Mouse (Mus musculus): ENCODE results near the gene Pax4. TPM values are rescaled to one million over a fixed set of nuclear protein-coding genes. Genes with fewer than 3 reads are reported as not detected.

Pax4 gene
- polyA plus RNA-seq, 1 experiment from 2014 or later, result 0.21 TPM

- peaks cover 25% of the 10 kb centered on the region for H3K36me3 ChIP-seq
- no peaks in the 10 kb centered on the region for H3K9me3 ChIP-seq (replicated peaks)
- no peaks in the 10 kb centered on the region for H3K27me3 ChIP-seq (ENCODE audit: low read depth, poor library complexity, severe bottlenecking)
- peaks cover 20% of the 10 kb centered on the region for H3K4me1 ChIP-seq
- no peak for DNase-seq (ENCODE audit: low spot score)
- H3K27ac ChIP-seq (replicated peaks), result no peak within 1 kb of the TSS
- WGBS, result 81% methylated on average over 3 of the region's 3 CpGs
- H3K4me3 ChIP-seq, result no peak within 1 kb of the TSS
These were observed 20.9 kb downstream of the Pax4 start, which contains the start of gene Gcc1 for GRCm38 (mm10) chr6:28428290-28428689. Gcc1 (minus strand) TSS chr6:28428390.

DNA sequence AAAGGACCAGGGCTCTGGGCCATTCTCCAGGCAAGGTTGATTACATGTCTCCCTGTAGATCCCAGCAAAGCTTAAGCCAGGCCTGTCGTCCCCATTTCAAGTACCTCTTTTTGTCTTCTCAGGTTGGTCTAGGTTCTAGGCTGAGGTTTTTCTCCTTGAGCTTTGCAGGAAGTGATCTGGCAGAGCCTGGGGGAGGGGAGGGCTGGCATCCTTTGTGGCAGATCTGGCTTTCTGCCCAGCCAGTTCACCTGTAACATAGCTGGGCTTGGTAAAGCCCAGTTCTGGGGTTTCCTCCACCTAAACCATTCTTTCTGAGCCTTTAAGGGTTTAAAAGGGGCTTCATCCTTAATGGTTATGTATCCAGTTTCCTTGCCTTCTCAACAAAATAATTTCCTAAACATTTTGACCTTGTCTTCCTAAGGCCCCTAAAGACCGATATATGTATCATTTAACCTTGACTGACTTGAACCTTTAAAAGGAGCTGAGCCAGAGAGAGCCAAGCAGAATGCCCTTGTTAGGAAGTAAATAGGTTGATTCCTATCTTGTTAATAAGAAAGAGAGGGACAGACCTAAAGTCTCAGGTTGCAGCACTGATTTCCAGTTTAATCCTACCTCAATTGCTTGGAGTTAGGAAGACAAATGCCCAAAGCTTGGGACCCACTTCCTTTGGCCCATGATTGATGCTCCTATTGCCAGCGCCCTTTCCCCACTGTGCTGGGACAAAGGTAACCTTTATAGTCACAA is 21.9 kb downstream of the Pax4 start, which contains the start of gene Fscn3:
Fscn3 (plus strand) TSS at position 694 of the 744 bp plus-strand sequence.
- Histone ChIP-seq H3K27ac (replicated peaks) (no peak within 1 kb of the TSS), H3K27me3 (ENCODE audit: low read depth, poor library complexity, severe bottlenecking) (no peaks in the 10 kb centered on the region), H3K4me1 (peaks cover 21% of the 10 kb centered on the region), H3K9me3 (replicated peaks) (no peaks in the 10 kb centered on the region), H3K4me3 (no peak within 1 kb of the TSS), H3K36me3 (peaks cover 25% of the 10 kb centered on the region)
- DNase-seq (ENCODE audit: low spot score), result no peak
- WGBS, result 90% methylated on average over 3 of the region's 3 CpGs

DNA sequence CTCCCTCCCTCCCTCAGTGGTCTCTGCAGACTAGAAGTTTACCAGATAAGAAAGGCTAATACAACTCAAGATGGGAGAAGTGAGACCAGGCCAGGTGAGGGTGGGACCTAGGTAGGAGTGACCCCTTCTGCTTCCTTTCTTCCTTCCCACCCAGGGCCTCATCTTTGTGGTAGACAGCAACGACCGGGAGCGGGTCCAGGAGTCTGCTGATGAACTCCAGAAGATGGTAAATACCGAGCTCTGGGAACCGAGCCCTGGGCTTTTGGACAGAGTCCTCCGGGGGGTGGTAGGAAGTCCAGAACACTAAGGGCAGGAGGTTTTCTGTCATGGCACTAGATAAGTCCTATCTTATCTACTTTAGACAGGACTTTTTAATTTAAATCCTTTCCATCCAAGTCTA is 24.1 kb downstream of the Pax4 start:
- H3K4me3 ChIP-seq, result peak overlapping the region; percentile 80
- H3K9me3 ChIP-seq (replicated peaks), result no peaks in the 10 kb centered on the region

DNA sequence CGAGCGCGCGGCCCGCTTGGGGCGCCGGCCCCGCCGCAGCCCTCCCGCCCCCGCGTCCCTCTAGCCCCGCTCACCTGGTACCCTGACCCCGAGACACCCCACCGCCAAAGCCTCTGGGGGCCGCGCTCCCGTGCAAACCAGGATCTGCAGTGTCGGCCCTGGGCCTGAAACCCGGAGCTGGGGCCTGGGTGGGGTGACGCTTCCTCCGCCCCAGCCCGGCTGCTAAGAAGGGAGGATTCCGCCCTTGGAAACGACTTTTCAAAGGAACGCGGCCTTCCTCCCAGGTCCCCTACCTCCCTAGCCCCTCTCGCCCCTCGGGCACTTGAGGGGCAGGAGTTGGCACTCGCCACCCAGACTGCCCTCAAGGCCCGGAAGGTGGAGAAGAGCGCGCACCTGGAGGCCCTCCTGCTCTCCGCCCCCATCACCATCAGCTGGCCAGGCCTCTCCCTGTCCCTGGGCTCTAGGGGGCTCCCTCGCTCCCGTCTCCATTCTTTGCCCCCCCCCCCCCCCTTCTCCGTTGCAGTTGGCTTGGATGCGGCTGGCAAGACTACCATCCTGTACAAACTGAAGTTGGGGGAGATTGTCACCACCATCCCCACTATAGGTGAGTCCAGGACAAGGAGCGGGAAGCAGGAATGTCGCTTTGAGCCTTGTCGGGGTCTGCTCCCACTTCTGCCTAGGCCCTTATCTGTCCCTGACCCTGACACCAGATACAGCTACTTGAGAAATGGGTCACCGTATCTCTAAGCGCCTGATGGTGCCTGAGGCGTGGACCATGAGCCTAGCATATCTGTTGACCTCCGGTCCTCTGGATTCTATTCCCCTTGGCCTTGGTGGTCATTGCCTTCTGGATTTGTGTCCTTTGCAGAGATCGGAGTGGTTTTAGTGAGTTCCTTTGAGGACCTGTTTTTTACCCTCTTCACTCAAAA is 25.1 kb downstream of the Pax4 start:
- Histone ChIP-seq H3K4me1 (peaks cover 50% of the 10 kb centered on the region), H3K27me3 (ENCODE audit: low read depth, poor library complexity, severe bottlenecking) (no peaks in the 10 kb centered on the region), H3K9me3 (replicated peaks) (no peaks in the 10 kb centered on the region), H3K36me3 (peaks cover 30% of the 10 kb centered on the region), H3K27ac (replicated peaks) (peak overlapping the region; percentile 95), H3K4me3 (peak overlapping the region; percentile 80)
- DNase-seq (ENCODE audit: low spot score), result peak; percentile 54
- 11% methylated on average over 45 of the region's 46 CpGs for WGBS

More for the DNA sequence above, 24.1 kb downstream of the Pax4 start:
- H3K27me3 ChIP-seq (ENCODE audit: low read depth, poor library complexity, severe bottlenecking), result no peaks in the 10 kb centered on the region
- 91% methylated on average over 6 of the region's 6 CpGs for WGBS
- no peak overlapping the region for H3K27ac ChIP-seq (replicated peaks)
- peaks cover 44% of the 10 kb centered on the region for H3K4me1 ChIP-seq
- no peak for DNase-seq (ENCODE audit: low spot score)
- H3K36me3 ChIP-seq, result peaks cover 25% of the 10 kb centered on the region

GRCm38 (mm10) chr6:28423313-28423712 is 25.8 kb downstream of the Pax4 start, which contains the start of gene Arf5:
Arf5 (plus strand) TSS chr6:28423560.
- DNase-seq (ENCODE audit: low spot score), result peak; percentile 91
- WGBS, result 2% methylated on average over 37 of the region's 42 CpGs
- Histone ChIP-seq H3K9me3 (replicated peaks) (no peaks in the 10 kb centered on the region), H3K27me3 (ENCODE audit: low read depth, poor library complexity, severe bottlenecking) (no peaks in the 10 kb centered on the region), H3K4me1 (peaks cover 50% of the 10 kb centered on the region), H3K27ac (replicated peaks) (peak within 1 kb of the TSS; percentile 95), H3K4me3 (peak within 1 kb of the TSS; percentile 92), H3K36me3 (peaks cover 37% of the 10 kb centered on the region)

DNA sequence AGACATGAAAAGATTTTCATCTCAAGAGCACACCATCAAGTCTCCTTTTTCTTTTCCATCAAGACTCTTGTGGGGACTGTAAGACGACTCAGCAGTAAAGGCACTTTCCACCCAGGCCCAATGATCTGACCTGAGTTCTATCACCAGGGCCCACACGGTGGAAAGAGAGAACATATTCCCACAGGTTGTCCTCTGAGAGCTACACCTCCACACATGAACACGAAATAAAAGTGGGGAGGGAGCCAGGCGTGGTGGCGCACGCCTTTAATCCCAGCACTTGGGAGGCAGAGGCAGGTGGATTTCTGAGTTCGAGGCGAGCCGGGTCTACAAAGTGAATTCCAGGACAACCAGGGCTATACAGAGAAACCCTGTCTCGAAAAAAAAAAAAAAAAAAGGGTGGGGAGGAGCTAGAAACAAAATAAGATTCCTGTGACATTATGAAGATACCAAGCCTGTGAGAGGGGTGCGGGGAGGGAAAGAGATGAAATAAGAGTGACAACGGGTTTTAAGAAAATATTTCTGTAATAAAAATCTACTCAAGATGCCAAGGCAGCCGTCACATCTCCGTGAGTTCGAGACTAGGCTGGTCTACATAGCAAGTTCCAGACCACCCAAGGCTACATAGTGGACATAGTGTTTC is 26.4 kb downstream of the Pax4 start:
- Histone ChIP-seq H3K27me3 (ENCODE audit: low read depth, poor library complexity, severe bottlenecking) (no peaks in the 10 kb centered on the region), H3K4me1 (peaks cover 50% of the 10 kb centered on the region), H3K4me3 (peak overlapping the region; percentile 80), H3K27ac (replicated peaks) (peak overlapping the region; percentile 95; the same call in 1 of the 2 replicates), H3K36me3 (peaks cover 43% of the 10 kb centered on the region), H3K9me3 (replicated peaks) (no peaks in the 10 kb centered on the region)
- 76% methylated on average over 15 of the region's 15 CpGs for WGBS
- DNase-seq (ENCODE audit: low spot score), result no peak

- peaks cover 48% of the 10 kb centered on the region for H3K36me3 ChIP-seq
- no peaks in the 10 kb centered on the region for H3K27me3 ChIP-seq (ENCODE audit: low read depth, poor library complexity, severe bottlenecking)
- peak overlapping the region; percentile 81 for H3K27ac ChIP-seq (replicated peaks)
- H3K4me1 ChIP-seq, result peaks cover 50% of the 10 kb centered on the region
- DNase-seq (ENCODE audit: low spot score), result peak; percentile 89
- no peaks in the 10 kb centered on the region for H3K9me3 ChIP-seq (replicated peaks)
- peak overlapping the region; percentile 92 for H3K4me3 ChIP-seq
- under 1% methylated on average over 27 of the region's 27 CpGs for WGBS
These were observed 27.6 kb downstream of the Pax4 start for GRCm38 (mm10) chr6:28421469-28422000.

DNA sequence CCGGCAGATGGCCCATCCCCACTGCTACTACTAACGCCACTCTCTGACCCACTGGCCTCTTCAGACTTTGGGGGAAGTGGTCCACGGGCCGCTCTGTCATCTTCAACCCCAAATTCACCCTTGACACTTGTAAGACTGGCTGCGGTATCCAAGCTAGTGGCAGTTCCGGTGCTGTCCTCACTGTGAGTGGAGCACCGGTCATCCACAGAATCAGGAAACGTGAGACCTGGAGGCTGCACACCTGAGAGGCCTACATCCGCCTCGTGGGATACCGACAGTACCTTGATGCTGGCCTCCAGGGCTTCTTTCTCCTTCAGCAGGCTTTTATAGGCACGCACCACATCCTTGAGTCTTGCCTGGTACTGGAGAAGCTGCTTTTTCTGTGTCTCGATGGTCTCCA is 28.3 kb downstream of the Pax4 start:
- Histone ChIP-seq H3K9me3 (replicated peaks) (no peaks in the 10 kb centered on the region), H3K27me3 (ENCODE audit: low read depth, poor library complexity, severe bottlenecking) (no peaks in the 10 kb centered on the region), H3K4me1 (peaks cover 47% of the 10 kb centered on the region), H3K27ac (replicated peaks) (peak overlapping the region; percentile 81), H3K4me3 (peak overlapping the region; percentile 92), H3K36me3 (peaks cover 48% of the 10 kb centered on the region)
- DNase-seq (ENCODE audit: low spot score), result no peak
- WGBS, result 25% methylated on average over 13 of the region's 13 CpGs

DNA sequence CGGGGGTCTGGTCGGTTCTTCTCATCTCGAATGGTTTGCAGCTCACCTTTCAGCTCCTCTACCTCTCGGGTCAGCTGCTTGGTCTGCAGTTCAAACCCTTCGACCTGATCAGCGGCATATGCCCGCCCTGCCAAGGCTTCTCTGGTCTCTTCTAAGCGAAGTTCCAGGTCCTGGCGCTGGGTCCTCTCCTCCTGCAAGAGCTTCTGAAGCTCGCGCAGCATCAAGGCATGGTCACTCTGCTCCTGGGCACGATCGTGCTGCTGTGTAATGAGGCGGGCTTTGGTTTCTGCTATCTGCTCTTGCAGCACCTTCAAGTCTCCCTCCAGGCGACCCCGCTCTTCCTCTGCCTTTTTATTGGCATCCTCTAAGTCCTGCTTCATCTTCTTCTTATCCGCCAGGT is 28.8 kb downstream of the Pax4 start:
- 84% methylated on average over 17 of the region's 17 CpGs for WGBS
- H3K4me3 ChIP-seq, result peak overlapping the region; percentile 92

DNA sequence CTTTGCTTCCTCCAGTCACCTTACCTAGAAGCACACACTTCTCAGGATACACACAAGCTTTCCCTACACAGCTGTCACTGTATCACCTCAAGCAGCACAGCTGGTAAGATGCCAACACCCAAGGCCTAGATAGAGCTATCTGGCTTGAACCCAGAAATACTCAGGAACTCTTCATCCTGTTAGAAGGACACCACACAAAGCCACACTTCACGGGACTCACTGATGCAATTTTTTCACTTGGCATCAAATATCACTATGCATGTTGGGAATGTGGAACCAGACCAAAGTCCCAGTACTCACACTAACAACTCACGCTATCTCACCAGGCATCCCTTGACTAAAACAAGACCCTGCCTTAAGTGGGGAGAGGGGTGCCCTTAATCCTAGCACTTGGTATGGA is 29.5 kb downstream of the Pax4 start:
- Histone ChIP-seq H3K27ac (replicated peaks) (no peak overlapping the region), H3K4me1 (peaks cover 38% of the 10 kb centered on the region), H3K27me3 (ENCODE audit: low read depth, poor library complexity, severe bottlenecking) (no peaks in the 10 kb centered on the region), H3K9me3 (replicated peaks) (no peaks in the 10 kb centered on the region), H3K36me3 (peaks cover 49% of the 10 kb centered on the region), H3K4me3 (peak overlapping the region; percentile 92; the same call in 1 of the 2 replicates)
- no peak for DNase-seq (ENCODE audit: low spot score)
- WGBS, result 88% methylated on average over 2 of the region's 2 CpGs

More for the DNA sequence above, 28.8 kb downstream of the Pax4 start:
- no peaks in the 10 kb centered on the region for H3K9me3 ChIP-seq (replicated peaks)
- no peak overlapping the region for H3K27ac ChIP-seq (replicated peaks)
- no peak for DNase-seq (ENCODE audit: low spot score)
- H3K4me1 ChIP-seq, result peaks cover 43% of the 10 kb centered on the region
- H3K27me3 ChIP-seq (ENCODE audit: low read depth, poor library complexity, severe bottlenecking), result no peaks in the 10 kb centered on the region
- peaks cover 48% of the 10 kb centered on the region for H3K36me3 ChIP-seq

- Histone ChIP-seq H3K36me3 (peaks cover 56% of the 10 kb centered on the region), H3K4me3 (no peak overlapping the region), H3K4me1 (peaks cover 30% of the 10 kb centered on the region), H3K9me3 (replicated peaks) (no peaks in the 10 kb centered on the region), H3K27ac (replicated peaks) (no peak overlapping the region), H3K27me3 (ENCODE audit: low read depth, poor library complexity, severe bottlenecking) (no peaks in the 10 kb centered on the region)
- WGBS, result 94% methylated on average over 14 of the region's 14 CpGs
- DNase-seq (ENCODE audit: low spot score), result no peak
These were observed 30.7 kb downstream of the Pax4 start for GRCm38 (mm10) chr6:28418449-28418848.

DNA sequence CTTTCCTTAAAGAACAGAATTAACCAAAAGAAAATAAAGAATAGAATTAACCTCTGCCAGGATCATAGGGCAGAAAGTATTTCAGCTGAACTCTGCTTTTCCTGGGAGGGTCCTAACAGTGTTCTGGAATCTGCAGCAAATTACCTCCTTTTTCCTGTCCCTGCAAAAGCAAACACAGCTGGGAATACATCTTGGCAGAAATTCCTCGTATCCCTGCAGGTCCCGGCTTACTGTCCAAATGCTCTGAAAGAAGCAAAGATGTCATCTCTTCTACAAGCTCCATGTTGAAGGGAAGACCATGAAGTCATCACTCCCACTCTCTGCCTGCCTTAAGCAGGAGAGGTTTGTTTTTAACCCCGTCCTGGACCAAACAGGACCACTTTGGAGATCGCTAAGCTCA is 32.2 kb downstream of the Pax4 start:
- no peak for DNase-seq (ENCODE audit: low spot score)
- Histone ChIP-seq H3K4me1 (peaks cover 26% of the 10 kb centered on the region), H3K4me3 (no peak overlapping the region), H3K9me3 (replicated peaks) (no peaks in the 10 kb centered on the region), H3K27me3 (ENCODE audit: low read depth, poor library complexity, severe bottlenecking) (no peaks in the 10 kb centered on the region), H3K27ac (replicated peaks) (no peak overlapping the region), H3K36me3 (peaks cover 58% of the 10 kb centered on the region)
- 74% methylated on average over 4 of the region's 4 CpGs for WGBS
